Mouse (Mus musculus) small intestine, adult 2 months (tissue): ENCODE results near the gene Gatad2a. TPM values are rescaled to one million over a fixed set of nuclear protein-coding genes. Genes with fewer than 3 reads are reported as not detected.

Source experiments
- H3K27ac ChIP-seq: fragments of 200-500 bp; 2 replicates; pipeline ENCODE4 v1.5.1; 2012; ENCODE audit warnings: low read depth, low read length, control low read depth, inconsistent platforms; ENCODE audit not compliant: insufficient read depth
- H3K27me3 ChIP-seq: fragments of 200-500 bp; 2 replicates; pipeline ENCODE4 v1.6.1; 2012; ENCODE audit warnings: mild to moderate bottlenecking, moderate library complexity, low read length, inconsistent platforms; ENCODE audit not compliant: control insufficient read depth, insufficient read depth
- H3K36me3 ChIP-seq: fragments of 200-500 bp; 2 replicates; pipeline ENCODE4 v1.6.1; 2012; ENCODE audit warnings: mild to moderate bottlenecking, low read length, control low read depth, inconsistent platforms; ENCODE audit not compliant: control insufficient read depth, insufficient read depth
- H3K4me1 ChIP-seq: fragments of 200-500 bp; 2 replicates; pipeline ENCODE4 v1.6.1; 2012; ENCODE audit warnings: low read length, inconsistent platforms, mixed read lengths; ENCODE audit not compliant: control insufficient read depth, insufficient read depth, insufficient read length
- H3K4me3 ChIP-seq: fragments of 200-500 bp; 2 replicates; pipeline ENCODE4 v1.5.1; 2012; ENCODE audit warnings: low read depth, mild to moderate bottlenecking, control low read depth, inconsistent platforms, low read length, moderate library complexity
- CTCF ChIP-seq: fragments of 200-500 bp; IDR thresholded peaks from 2 replicates; pipeline ENCODE4 v1.5.1; 2012; ENCODE audit warnings: low read depth, mild to moderate bottlenecking, control low read depth, inconsistent platforms, low read length, moderate library complexity, mixed read lengths; ENCODE audit not compliant: insufficient replicate concordance, insufficient read length; ENCODE audit errors: extremely low read depth
- POLR2A ChIP-seq: fragments of 200-500 bp; IDR thresholded peaks from 2 replicates; pipeline ENCODE4 v1.6.1; 2012; ENCODE audit warnings: low read depth, mild to moderate bottlenecking, control low read depth, inconsistent platforms, low read length, moderate library complexity
- WGBS: fragments of 180-500 bp; shearing (Covaris S2); methylation state at CpG from one replicate; pipeline ENCODE4 v1.1.7; 2018; 5-methylcytosine and 5-hydroxymethylcytosine counted together
- polyA plus RNA-seq: library from polyadenylated mRNA; depleted of rRNA; stranded (reverse); fragments of >200 nt; gene quantifications from 2 replicates; pipeline ENCODE4 v1.2.3, GENCODE M21; 2012

Gene Gatad2a
- polyA plus RNA-seq, 1 experiment: 101 TPM

DNA sequence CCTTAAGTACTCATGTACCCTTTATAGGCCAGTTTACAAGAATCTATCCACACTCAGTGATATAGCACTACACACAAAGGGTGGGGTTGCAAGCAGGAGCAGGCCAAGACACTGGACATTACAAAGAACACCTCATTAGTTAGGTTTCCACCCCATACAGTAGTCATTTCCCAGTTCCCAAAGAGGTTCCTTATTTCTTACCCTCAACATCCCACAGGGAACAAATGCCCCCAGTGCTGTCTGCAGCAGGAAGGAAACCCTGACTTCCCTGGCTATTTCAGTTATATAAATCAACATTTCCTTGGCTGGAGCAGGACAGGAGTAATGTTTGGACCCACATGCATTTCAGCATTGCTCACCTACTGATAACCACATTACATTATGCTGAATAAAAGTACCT is 8.4 kb downstream of the Gatad2a start:
- Histone ChIP-seq H3K27me3 (no peaks in the 10 kb centered on the region), H3K36me3 (peaks cover 6% of the 10 kb centered on the region), H3K4me3 (no peak overlapping the region), H3K4me1 (peaks cover 8% of the 10 kb centered on the region; the same call in 1 of the 2 replicates), H3K27ac (no peak overlapping the region)
- no peak for TF ChIP-seq CTCF
- TF ChIP-seq POLR2A: no peak

DNA sequence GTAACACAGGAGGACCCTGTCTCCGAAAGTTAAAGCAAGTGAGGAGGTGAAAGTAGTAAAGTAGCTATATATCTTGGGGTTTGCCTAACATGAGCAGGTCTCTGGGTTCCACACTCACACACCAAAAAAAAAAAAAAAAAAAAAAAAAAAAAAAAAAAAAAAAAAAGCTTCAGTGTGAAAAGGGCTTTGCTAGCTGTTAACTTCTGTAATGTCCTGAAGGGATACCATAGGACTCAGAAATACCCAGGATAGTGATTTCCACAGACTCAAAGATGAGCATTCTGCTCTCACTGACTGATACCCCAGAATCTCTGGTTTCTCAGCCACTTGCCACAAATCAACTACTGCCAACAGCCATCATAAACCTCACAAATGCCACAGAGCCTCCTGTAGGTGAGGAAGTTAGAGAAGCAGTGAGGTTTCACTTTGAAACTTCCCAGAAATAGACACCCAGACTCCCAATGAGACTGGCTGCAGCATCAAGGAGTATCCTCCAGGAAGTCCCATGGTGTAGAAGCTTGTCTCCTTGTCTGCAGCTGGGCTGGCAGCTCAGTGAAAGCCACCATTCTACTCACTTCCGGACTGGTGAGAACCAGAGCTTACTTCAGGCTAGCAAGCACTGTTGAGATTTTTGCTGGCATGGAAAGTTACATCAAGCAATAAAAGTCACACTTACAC is 11.2 kb downstream of the Gatad2a start:
- TF ChIP-seq CTCF (no peak), POLR2A (no peak)
- no peak overlapping the region for H3K4me3 ChIP-seq
- H3K27me3 ChIP-seq: no peaks in the 10 kb centered on the region
- peaks cover 2% of the 10 kb centered on the region; the same call in 1 of the 2 replicates for H3K4me1 ChIP-seq
- peaks cover 5% of the 10 kb centered on the region; the same call in 1 of the 2 replicates for H3K36me3 ChIP-seq
- WGBS: 77% methylated on average over 2 of the region's 2 CpGs
- H3K27ac ChIP-seq: no peak overlapping the region

DNA sequence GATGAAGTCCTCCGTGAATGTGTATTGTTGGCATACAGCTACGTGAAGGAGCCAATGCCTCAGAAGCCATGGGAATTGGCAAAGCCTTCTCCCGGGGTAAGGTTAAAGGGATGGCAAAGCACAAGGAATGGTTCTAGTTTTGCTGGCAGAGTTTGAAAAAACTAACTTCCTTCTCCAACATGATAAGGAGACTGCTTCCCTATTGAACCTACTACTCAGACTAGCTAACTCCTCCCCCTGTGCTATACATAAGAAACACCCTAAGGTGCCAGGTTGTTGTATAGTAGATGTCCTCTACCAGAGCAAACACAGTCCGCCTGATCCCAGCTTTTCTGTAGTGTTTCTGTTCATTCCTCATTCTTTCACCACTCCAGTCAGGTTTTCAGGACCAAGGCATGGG is 17.7 kb downstream of the Gatad2a start:
- H3K4me3 ChIP-seq: no peak overlapping the region
- no peak overlapping the region for H3K27ac ChIP-seq
- H3K36me3 ChIP-seq: 0 out of 2 replicates have a peak, but pooled peaks cover 2% of the 10 kb centered on the region
- 48% methylated on average over 4 of the region's 4 CpGs for WGBS
- no peaks in the 10 kb centered on the region for H3K27me3 ChIP-seq
- TF ChIP-seq POLR2A (no peak), CTCF (no peak)
- H3K4me1 ChIP-seq: peaks cover 11% of the 10 kb centered on the region; the same call in 1 of the 2 replicates

DNA sequence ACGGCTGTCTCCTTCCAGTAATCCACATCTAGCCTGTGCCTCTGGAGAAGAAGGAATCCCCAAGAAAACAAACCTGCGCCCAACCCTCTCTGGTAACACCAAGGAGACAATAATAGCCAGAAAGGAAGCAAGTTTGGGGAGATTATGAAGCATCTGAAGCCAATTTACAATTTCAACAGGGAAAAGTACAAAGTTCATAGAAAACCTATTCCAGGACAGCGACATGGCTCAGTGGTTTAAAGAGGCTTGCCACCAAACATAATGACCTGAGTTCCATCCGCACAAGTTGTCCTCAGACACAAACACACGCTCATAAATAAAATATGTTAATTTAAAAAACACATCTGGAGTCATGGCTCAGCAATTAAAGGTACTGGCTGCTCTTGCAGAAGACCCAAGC is 21.4 kb downstream of the Gatad2a start:
- 28% methylated on average over 5 of the region's 5 CpGs for WGBS
- Histone ChIP-seq H3K36me3 (no peaks in the 10 kb centered on the region), H3K27me3 (no peaks in the 10 kb centered on the region), H3K4me3 (peak overlapping the region; percentile 91), H3K4me1 (peaks cover 31% of the 10 kb centered on the region), H3K27ac (peak overlapping the region; percentile 82)
- TF ChIP-seq CTCF (no peak), POLR2A (no peak)

DNA sequence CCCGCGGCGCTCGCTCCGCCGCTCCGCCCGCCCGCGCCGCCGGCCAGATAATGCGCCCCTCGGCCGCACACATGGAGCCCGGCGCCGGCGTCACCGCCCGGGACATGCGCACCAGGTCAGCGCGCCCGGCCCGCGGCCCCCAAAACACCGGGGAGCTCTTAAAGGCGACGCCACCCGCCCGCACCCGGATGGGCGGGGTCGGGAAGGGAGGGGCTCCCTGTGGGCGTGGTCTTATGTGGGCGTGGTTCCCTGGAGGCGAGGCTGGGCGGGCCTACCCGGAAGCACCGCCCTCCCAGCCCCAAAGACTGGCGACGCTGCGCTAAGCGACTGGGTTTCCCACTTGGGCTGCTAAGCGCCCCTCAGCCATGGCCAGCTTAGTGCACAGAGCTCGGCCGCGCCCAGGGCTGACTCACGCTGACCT is 22.0 kb downstream of the Gatad2a start:
- peak overlapping the region; percentile 82 for H3K27ac ChIP-seq
- no peaks in the 10 kb centered on the region for H3K36me3 ChIP-seq
- H3K4me3 ChIP-seq: peak overlapping the region; percentile 91
- WGBS: under 1% methylated on average over 50 of the region's 50 CpGs
- TF ChIP-seq CTCF: no peak
- TF ChIP-seq POLR2A: peak; percentile 49; the same call in 1 of the 2 replicates
- no peaks in the 10 kb centered on the region for H3K27me3 ChIP-seq
- H3K4me1 ChIP-seq: peaks cover 36% of the 10 kb centered on the region

DNA sequence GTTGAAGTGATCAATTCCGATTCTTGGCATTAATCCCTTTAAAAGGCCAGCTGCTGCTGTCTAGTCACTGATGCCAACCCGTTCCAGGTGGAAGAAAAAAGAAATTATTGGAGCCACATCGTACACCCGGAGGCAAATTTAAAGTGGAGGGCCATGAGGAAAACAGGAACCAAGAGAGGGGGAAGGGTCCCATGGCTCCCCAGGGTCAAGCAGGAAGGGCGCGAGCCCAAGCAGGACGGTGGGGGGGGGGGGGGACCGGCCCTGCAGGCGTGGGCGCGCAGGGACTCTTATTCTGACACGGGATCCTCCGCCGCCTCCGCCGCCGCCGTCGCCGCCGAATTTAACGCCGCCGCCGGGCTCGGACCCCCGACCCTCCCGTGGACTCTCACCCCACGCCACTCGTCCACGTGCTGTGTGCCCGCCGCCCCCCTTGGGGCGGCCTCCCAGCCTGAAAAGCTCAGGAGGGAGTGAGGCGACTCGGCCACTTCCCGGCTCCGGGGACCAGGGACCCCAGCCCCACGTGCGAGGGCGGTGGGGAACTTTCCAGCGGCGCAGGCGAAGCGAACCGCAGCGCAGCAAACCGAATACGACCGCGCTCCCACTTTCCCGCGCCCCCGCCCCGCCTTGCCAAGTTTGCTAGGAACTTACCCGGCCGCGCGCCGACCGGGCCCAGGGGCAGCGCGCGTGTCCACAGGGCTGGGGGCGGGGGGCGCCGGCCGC is 22.6 kb downstream of the Gatad2a start:
- under 1% methylated on average over 60 of the region's 68 CpGs for WGBS
- Histone ChIP-seq H3K4me3 (peak overlapping the region; percentile 91), H3K4me1 (peaks cover 36% of the 10 kb centered on the region), H3K36me3 (no peaks in the 10 kb centered on the region), H3K27me3 (no peaks in the 10 kb centered on the region), H3K27ac (peak overlapping the region; percentile 53)
- TF ChIP-seq CTCF (no peak), POLR2A (no peak)

DNA sequence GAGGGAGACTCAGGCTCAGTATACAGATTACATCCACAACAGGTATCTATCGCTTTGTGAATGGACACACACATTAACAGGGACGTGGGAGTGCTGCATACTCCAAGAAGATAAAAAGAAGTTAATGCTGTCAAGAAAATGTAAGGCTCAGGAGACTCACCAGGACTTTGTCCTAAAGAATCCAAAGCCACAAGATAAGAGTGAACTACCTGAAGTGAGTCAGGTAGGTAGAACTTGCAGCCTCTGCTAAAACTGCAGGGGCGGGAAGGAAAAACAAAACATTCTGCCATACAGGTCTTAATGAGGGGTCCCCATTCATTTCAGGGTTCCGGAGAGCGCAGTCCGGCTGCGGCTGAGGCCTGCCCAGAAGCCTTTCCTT is 23.1 kb downstream of the Gatad2a start:
- H3K4me1 ChIP-seq: peaks cover 33% of the 10 kb centered on the region
- H3K27me3 ChIP-seq: no peaks in the 10 kb centered on the region
- no peaks in the 10 kb centered on the region for H3K36me3 ChIP-seq
- peak overlapping the region; percentile 55 for H3K27ac ChIP-seq
- WGBS: 9% methylated on average over 7 of the region's 7 CpGs
- TF ChIP-seq POLR2A (no peak), CTCF (no peak)
- H3K4me3 ChIP-seq: peak overlapping the region; percentile 91
